Mouse (Mus musculus) adrenal gland, adult 18-20 months (tissue): ENCODE data around the gene Ptgdr. TPM values are rescaled to one million over a fixed set of nuclear protein-coding genes. Genes with fewer than 3 reads are reported as not detected.
"Not testable (repeated sequence)": the region's sequence is repeated elsewhere in the genome, so short reads cannot be mapped to it uniquely, and the experiment has no call there.

Source experiments
- DNase-seq, 2 experiments: peaks; one replicate each; pipeline ENCODE4 v3.0.0; 2021 to 2022; ENCODE audit warnings: low spot score in 2 of 2
- total RNA-seq, 2 experiments: library from RNA; stranded (reverse); gene quantifications; 1 replicate in 1 of 2; 2 replicates in 1 of 2; pipeline ENCODE4 v1.2.3; 2021

The Ptgdr gene
- total RNA-seq, 2 experiments from 2014 or later = not detected

DNA sequence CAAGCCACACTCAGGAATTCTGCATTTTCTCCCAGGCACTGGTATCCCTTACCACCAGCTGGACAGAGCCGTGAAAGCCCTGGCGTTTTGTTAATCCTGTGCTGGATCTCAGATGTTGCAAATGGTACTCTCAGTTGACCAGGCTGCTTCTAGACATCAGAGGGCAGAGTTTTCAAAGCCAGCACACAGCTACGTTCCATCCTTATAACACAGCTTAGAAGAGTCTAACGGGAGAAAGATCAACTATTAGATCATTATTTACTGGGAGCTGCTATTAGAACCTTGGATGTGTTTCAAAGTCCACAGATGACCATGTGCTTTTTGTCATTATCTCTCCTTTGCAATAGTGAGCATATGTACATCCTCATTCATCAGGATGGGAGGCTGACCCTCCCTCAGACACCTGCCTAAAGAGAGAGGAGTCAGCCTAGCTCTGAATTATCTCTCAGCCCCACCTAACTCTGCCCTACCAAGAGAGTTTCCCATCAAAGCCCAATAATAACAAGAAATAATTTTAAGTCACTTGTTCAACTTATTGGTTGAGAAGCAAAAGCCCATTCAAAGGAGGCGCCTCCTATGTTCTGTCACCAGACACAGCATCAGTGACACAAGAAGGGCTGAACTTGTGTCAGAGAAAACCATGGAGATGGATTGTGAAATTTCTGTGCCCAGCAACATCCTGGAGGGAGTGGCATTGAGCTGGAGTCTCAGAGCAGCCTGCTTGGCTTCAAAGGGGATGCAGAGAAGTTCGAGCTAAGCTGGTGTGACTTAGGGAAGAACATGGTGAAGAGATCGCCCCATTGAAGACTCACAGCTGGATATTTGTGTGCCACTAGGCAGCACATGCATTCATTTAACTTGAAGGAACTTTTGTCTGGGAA, 37.8 kb downstream of the Ptgdr start:
- no peak for DNase-seq

DNA sequence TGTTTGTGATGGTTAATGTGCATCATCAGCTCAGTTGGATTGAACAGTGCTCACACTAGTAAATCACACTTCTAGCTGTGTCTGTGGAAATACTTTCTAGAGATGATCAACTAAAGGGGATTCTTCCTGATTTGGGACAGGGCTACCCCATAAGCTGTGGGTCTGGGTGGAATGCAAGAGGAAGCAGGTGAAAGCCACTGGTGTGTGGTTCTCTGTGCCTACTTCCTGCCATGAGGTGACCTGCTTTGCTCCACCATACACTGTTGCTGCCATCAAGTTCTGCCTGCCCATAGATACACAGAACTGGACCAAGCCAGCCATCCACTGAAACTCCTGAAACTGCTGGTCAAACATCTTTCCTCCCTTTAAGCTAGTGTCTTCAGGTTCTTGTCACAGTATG, 46.0 kb downstream of the Ptgdr start:
- not testable (repeated sequence) for DNase-seq

Other genes starting within 250 kb of the Ptgdr start
- not detected for gene Gm5624, start 231.4 kb downstream of the Ptgdr start, total RNA-seq
- not detected for gene Gm8257, start 152.9 kb downstream of the Ptgdr start, total RNA-seq
- gene Gm8267, start 109.0 kb downstream of the Ptgdr start, total RNA-seq = not detected
- gene Ptger2, start 128.8 kb upstream of the Ptgdr start, total RNA-seq = 1 to 10 TPM; 1.2 to 1.3 TPM